Mouse (Mus musculus) embryonic facial prominence, embryonic 12.5 days (tissue): Measurements from ENCODE around the gene Crct1. TPM values are rescaled to one million over a fixed set of nuclear protein-coding genes. Genes with fewer than 3 reads are reported as not detected.

ENCODE experiments used
- ATAC-seq: fragments of 200-750 bp; cut with Nextera tagmentation; 2 replicates; pipeline ENCODE4 v1.8.0; 2017; ENCODE audit not compliant: insufficient number of reproducible peaks, insufficient read depth, low FRiP score, low TSS enrichment
- H3K27ac ChIP-seq: fragments of 300-500 bp; sonication (generic); 2 replicates; pipeline ENCODE4 v1.5.1; 2016; ENCODE audit warnings: mild to moderate bottlenecking
- H3K27me3 ChIP-seq: fragments of 300-500 bp; sonication (generic); 2 replicates; pipeline ENCODE4 v1.6.1; 2016; ENCODE audit warnings: mild to moderate bottlenecking, moderate library complexity
- H3K36me3 ChIP-seq: fragments of 300-500 bp; sonication (generic); 2 replicates; pipeline ENCODE4 v1.6.1; 2016; ENCODE audit warnings: mild to moderate bottlenecking
- H3K4me1 ChIP-seq: fragments of 300-500 bp; sonication (generic); 2 replicates; pipeline ENCODE4 v1.6.1; 2016
- H3K4me2 ChIP-seq: fragments of 300-500 bp; sonication (generic); replicated peaks from 2 replicates; pipeline ENCODE4 v1.6.1; 2016; ENCODE audit warnings: mild to moderate bottlenecking, moderate library complexity
- H3K4me3 ChIP-seq: fragments of 300-500 bp; sonication (generic); 2 replicates; pipeline ENCODE4 v1.5.1; 2016; ENCODE audit warnings: mild to moderate bottlenecking
- H3K9ac ChIP-seq: fragments of 300-500 bp; sonication (generic); 2 replicates; pipeline ENCODE4 v1.6.1; 2016; ENCODE audit warnings: mild to moderate bottlenecking, moderate library complexity
- H3K9me3 ChIP-seq: fragments of 300-500 bp; sonication (generic); 2 replicates; pipeline ENCODE4 v1.6.1; 2016; ENCODE audit warnings: mild to moderate bottlenecking, moderate library complexity
- WGBS: fragments of 180-500 bp; shearing (Covaris S2); methylation state at CpG from one replicate; pipeline ENCODE4 v1.1.7; 2016; 5-methylcytosine and 5-hydroxymethylcytosine counted together
- polyA plus RNA-seq: library from polyadenylated mRNA; unstranded; fragments of >200 nt; fragmentation: Nextera tagmentation; extraction: Ambion mirVana; gene quantifications from 2 replicates; pipeline ENCODE4 v1.2.1, GENCODE M21; 2016

Gene Crct1
- polyA plus RNA-seq, 1 experiment from 2014 or later: not detected

GRCm38 (mm10) chr3:93000621-93001020 is 14.9 kb downstream of the Crct1 start:
- 83% methylated on average over 3 of the region's 3 CpGs for WGBS

GRCm38 (mm10) chr3:92998691-92999090 is 16.8 kb downstream of the Crct1 start:
- 4% methylated on average over 7 of the region's 7 CpGs for WGBS
- no peaks in the 10 kb centered on the region for H3K36me3 ChIP-seq
- no peaks in the 10 kb centered on the region for H3K27me3 ChIP-seq
- H3K9me3 ChIP-seq: no peaks in the 10 kb centered on the region
- no peaks in the 10 kb centered on the region for H3K4me1 ChIP-seq
- no peak overlapping the region for H3K4me2 ChIP-seq
- H3K27ac ChIP-seq: no peak overlapping the region
- H3K4me3 ChIP-seq: no peak overlapping the region
- 0 out of 2 replicates have a peak, but pooled peaks have one; percentile 47 for ATAC-seq
- no peak overlapping the region for H3K9ac ChIP-seq

More at GRCm38 (mm10) chr3:93000621-93001020, 14.9 kb downstream of the Crct1 start:
- H3K9me3 ChIP-seq: no peaks in the 10 kb centered on the region
- no peaks in the 10 kb centered on the region for H3K27me3 ChIP-seq
- H3K4me2 ChIP-seq: no peak overlapping the region
- no peak for ATAC-seq
- no peaks in the 10 kb centered on the region for H3K4me1 ChIP-seq
- H3K4me3 ChIP-seq: no peak overlapping the region
- no peaks in the 10 kb centered on the region for H3K36me3 ChIP-seq
- H3K9ac ChIP-seq: no peak overlapping the region
- H3K27ac ChIP-seq: no peak overlapping the region

- no peak within 1 kb of the TSS for H3K27ac ChIP-seq
- H3K4me2 ChIP-seq: no peak within 1 kb of the TSS
- H3K9ac ChIP-seq: no peak within 1 kb of the TSS
- no peak for ATAC-seq
- no peaks in the 10 kb centered on the region for H3K9me3 ChIP-seq
- no peaks in the 10 kb centered on the region for H3K36me3 ChIP-seq
- H3K4me3 ChIP-seq: no peak within 1 kb of the TSS
- no peaks in the 10 kb centered on the region for H3K4me1 ChIP-seq
- no peaks in the 10 kb centered on the region for H3K27me3 ChIP-seq
Measured at GRCm38 (mm10) chr3:92991926-92992325, 23.6 kb downstream of the Crct1 start, which contains the start of gene Lce3f. Lce3f (plus strand) TSS chr3:92992226.

- Histone ChIP-seq H3K27ac (no peak overlapping the region), H3K9me3 (no peaks in the 10 kb centered on the region), H3K36me3 (no peaks in the 10 kb centered on the region), H3K27me3 (no peaks in the 10 kb centered on the region), H3K4me3 (no peak overlapping the region), H3K4me1 (no peaks in the 10 kb centered on the region), H3K9ac (no peak overlapping the region), H3K4me2 (no peak overlapping the region)
- 78% methylated on average over 2 of the region's 2 CpGs for WGBS
- ATAC-seq: no peak
Measured at GRCm38 (mm10) chr3:92978484-92978883, 37.0 kb downstream of the Crct1 start.

- Histone ChIP-seq H3K4me2 (no peak within 1 kb of the TSS), H3K9me3 (no peaks in the 10 kb centered on the region), H3K27ac (no peak within 1 kb of the TSS), H3K4me1 (no peaks in the 10 kb centered on the region), H3K9ac (no peak within 1 kb of the TSS), H3K4me3 (no peak within 1 kb of the TSS), H3K36me3 (no peaks in the 10 kb centered on the region), H3K27me3 (no peaks in the 10 kb centered on the region)
- ATAC-seq: no peak
- 90% methylated on average over 2 of the region's 2 CpGs for WGBS
Measured at GRCm38 (mm10) chr3:92966761-92967160, 48.7 kb downstream of the Crct1 start, which contains the start of gene Lce3e. Lce3e (plus strand) TSS chr3:92967061.

Other genes with a start within 250 kb of the Crct1 start
- not detected in 2 replicates for gene Lce1i, start 236.8 kb downstream of the Crct1 start, polyA plus RNA-seq
- gene Lce1j, start 225.2 kb downstream of the Crct1 start, polyA plus RNA-seq: not detected in 2 replicates
- not detected in 2 replicates for gene Lce1k, start 207.8 kb downstream of the Crct1 start, polyA plus RNA-seq
- gene Kprp, start 188.4 kb downstream of the Crct1 start, polyA plus RNA-seq: not detected in 2 replicates
- gene Lce1l, start 164.4 kb downstream of the Crct1 start, polyA plus RNA-seq: not detected in 2 replicates
- gene 2310050C09Rik, start 145.5 kb downstream of the Crct1 start, polyA plus RNA-seq: not detected in 2 replicates
- gene Lce3a, start 89.5 kb downstream of the Crct1 start, polyA plus RNA-seq: not detected in 2 replicates
- gene Lce3b, start 82.7 kb downstream of the Crct1 start, polyA plus RNA-seq: not detected in 2 replicates
- gene Lce3c, start 71.2 kb downstream of the Crct1 start, polyA plus RNA-seq: not detected in 2 replicates
- gene Lce3d, start 58.3 kb downstream of the Crct1 start, polyA plus RNA-seq: not detected in 2 replicates
- not detected in 2 replicates for gene Lce3e, start 48.6 kb downstream of the Crct1 start, polyA plus RNA-seq
- gene Lce3f, start 23.5 kb downstream of the Crct1 start, polyA plus RNA-seq: not detected in 2 replicates
- gene Lce1m, start 3.4 kb upstream of the Crct1 start, polyA plus RNA-seq: not detected in 2 replicates
- not detected in 2 replicates for gene Gm4858, start 53.1 kb upstream of the Crct1 start, polyA plus RNA-seq
- not detected in 2 replicates for gene Crnn, start 129.1 kb upstream of the Crct1 start, polyA plus RNA-seq
- gene Flg2, start 181.6 kb upstream of the Crct1 start, polyA plus RNA-seq: not detected in 2 replicates